13 mouse cellular contexts compared by ENCODE assay signal in the genomic region with DNA sequence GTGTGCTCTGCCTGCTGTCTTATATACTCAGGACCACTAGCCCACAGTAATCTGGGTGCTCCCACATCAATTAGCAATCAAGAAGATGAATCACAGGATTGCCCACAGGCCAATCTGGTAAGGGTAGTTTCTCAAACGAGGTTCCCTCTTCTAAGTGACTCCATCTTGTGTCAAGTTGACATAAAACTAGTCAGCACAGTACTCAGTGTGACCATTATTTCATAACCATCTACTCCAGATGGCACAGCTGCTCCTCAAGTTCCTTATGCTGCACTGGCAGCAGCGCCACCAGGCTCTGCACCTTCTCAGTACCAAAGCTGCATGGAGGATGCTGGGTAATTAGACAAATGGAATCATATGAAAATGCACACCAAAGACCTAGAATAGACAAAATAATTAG.
"Had no signal": no experiment of that assay in that cellular context is flagged by ENCODE, and none has a peak within 500 bp of the region (broad histone marks: within the 10 kb centered on the region; RNA-seq: fewer than 3 reads in every experiment).

No protein-coding gene starts in this region.

- DNase-seq: gastrocnemius, postnatal 14 days; gastrocnemius, postnatal 36 days; heart, adult 18-20 months; heart, postnatal 10 days; heart, postnatal 4 days; kidney, adult 18-20 months; kidney, adult 8-10 months; kidney, postnatal 10 days; kidney, postnatal 25 days; kidney, postnatal 4 days; liver had no signal

- ATAC-seq: hindbrain, postnatal 0 days; intestine, embryonic 16.5 days had no signal
